Mouse (Mus musculus) ovary, adult 10 weeks (tissue): ENCODE data around the gene Iqsec1. TPM values are rescaled to one million over a fixed set of nuclear protein-coding genes. Genes with fewer than 3 reads are reported as not detected.

Experiments
- polyA plus RNA-seq: library from polyadenylated mRNA; stranded (reverse); fragments of 350-450 nt; fragmentation: Illumina TruSeq; extraction: RNeasy Lipid Tissue Mini Kit (QIAGEN cat#74804); gene quantifications from one replicate; pipeline ENCODE4 v1.2.3, GENCODE M21; 2014

Iqsec1 gene
- 32.7 TPM for polyA plus RNA-seq

GRCm38 (mm10) chr6:90988648-90989317 lies at the start of gene Iqsec1:
Gene Iqsec1, minus strand, starts transcription at chr6:90988685.

Other genes starting within 250 kb of the Iqsec1 start
- 1.00 TPM for gene Nup210, start 128.1 kb upstream of the Iqsec1 start, polyA plus RNA-seq
- 2.0 TPM for gene Hdac11, start 168.0 kb upstream of the Iqsec1 start, polyA plus RNA-seq
- gene Fbln2, start 223.8 kb upstream of the Iqsec1 start, polyA plus RNA-seq = 6.2 TPM